Mouse (Mus musculus): ENCODE measurements around the gene Nbea. TPM values are rescaled to one million over a fixed set of nuclear protein-coding genes. Genes with fewer than 3 reads are reported as not detected.

Gene Nbea
- total RNA-seq, 2 experiments from 2014 or later, result 13.6 to 14.8 TPM

DNA sequence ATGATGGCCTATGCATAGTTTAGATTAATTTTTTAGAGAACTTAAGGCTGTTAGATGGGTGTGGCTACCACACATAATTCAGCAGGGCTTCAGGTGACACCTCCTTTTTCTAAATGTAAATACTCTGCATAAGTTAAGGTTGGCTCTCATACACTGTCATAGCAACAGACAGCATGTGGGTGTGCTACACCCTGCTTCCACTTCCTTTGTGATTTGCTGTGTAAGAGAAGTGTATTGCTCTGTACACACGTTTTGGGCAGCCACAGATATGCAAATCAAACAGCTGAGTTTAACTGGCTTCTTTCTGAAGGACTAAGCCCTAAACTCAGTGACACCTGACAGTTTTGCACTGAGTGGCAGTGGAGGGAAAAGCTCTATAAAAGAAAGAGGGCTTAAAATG lies 495.4 kb downstream of the Nbea start:
- intact Hi-C loops (cut with DNase I), result no loop called here
- no peak for DNase-seq (ENCODE audit: low spot score)

DNA sequence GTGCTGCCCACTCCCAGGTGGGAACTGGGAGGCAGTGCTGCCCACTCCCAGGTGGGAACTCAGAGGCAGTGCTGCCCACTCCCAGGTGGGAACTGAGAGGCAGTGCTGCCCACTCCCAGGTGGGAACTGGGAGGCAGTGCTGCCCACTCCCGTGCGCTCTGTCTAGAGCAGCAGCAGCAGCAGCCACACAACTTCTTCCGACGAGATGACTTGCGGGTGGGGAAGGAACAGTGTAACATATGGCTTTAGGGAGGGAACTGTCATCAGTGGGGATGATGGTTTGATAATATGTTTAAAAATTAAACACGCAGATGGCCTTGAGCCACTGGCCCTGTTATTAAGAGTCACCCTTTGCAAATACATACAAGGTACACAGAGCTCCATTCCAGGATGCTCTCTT lies 496.5 kb downstream of the Nbea start:
- intact Hi-C loops (cut with DNase I), result no loop called here
- DNase-seq (ENCODE audit: low spot score), result no peak

DNA sequence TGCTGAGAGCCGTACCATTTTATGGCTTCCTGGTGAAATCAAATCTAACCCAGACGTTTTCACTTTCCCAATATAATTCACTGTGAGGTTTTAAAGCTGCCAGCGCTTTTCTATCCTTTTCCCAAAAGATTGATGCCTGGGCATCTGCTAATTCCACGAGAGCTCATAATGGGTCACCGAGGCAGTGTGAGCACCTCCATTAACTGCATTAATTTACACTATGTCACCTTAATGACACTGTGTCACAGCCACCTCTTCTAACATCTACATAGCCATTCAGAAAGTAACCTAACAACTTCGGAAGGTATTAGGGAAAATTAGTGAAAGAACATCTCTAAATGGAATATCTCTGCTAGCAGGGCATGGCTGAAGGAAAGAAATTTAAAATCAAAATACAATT lies 497.9 kb downstream of the Nbea start:
- no peak for DNase-seq (ENCODE audit: low spot score)
- intact Hi-C loops (cut with DNase I), result no loop called here

DNA sequence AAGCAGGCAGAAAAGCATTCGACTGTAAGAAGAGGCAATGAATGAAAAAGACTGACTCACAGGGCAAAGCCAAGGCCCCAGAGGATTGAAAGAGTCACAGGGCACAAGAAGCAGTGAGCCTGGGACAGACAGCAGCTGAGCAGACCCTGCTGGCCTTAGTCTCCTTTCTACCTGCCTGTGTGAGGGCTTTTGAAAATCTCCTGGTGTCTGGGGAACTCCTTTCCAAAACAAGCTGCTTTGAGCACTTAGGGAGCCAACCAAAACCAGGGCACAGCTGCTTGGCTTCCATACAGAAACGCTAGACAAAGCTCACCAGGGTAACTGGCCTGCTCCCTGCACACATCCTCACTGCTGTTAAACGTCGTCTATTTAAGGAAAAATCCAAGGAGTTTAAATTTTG lies 498.6 kb downstream of the Nbea start:
- no peak for DNase-seq (ENCODE audit: low spot score)
- intact Hi-C loops (cut with DNase I), result no loop called here

DNA sequence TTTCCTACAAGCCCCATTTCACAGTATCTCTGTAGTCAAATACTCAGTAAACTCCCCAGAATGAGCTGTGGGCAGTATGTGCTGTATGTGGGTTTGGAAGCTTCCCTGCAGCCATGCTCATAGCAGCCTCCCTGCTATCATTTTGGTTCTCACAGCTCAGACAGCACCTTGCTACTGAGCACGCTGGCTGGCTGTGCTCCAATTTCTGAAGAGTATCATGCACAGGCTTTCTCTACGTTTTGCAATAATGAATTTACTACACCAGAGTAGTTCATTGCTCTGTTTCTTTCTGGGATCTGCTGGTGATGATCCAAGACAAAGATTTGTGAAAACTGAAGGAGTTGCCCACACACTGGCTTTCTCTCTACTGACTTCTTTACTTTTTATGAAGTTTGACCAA lies 505.8 kb downstream of the Nbea start:
- DNase-seq (ENCODE audit: low spot score), result no peak
- intact Hi-C loops (cut with DNase I), result no loop called here

DNA sequence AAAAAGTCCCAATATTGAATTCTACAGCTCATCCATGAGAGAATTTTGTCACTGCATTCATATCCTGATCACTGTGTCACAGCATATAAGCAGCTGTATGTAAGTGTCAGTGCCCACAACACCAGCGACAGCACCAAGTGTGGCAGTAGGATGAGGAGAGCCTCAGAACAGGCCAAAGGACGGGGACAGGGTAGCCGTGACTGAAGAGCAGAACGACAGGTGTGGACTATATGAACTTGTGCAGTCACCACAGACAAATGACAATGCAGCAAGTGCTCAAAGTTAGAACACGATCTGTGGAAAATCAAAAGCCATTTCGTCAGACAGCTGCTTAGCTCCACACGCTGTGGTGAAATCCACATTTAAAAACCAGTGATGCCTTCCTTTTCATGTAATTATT lies 509.3 kb downstream of the Nbea start:
- no peak for DNase-seq (ENCODE audit: low spot score)
- intact Hi-C loops (cut with DNase I), result no loop called here

DNA sequence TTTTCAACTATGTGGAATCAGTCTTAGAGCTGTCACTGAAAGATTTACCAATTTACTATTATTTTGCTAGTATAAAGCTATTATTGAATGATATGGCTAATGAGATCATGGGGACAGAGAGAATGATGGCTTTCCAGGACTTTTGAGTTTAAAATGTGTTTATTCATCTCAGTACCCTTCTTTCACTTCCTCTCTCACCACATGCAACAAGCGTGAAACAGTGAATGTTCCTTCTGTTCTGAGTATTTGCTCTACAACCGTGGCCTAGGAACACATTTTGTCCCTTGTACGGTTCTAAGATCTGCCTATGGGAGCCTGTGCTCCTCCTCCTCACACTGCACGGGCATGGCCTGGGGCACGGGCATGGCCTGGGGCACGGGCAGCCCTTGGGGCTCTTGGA lies 516.5 kb downstream of the Nbea start:
- no peak for DNase-seq (ENCODE audit: low spot score)
- intact Hi-C loops (cut with DNase I), result no loop called here

DNA sequence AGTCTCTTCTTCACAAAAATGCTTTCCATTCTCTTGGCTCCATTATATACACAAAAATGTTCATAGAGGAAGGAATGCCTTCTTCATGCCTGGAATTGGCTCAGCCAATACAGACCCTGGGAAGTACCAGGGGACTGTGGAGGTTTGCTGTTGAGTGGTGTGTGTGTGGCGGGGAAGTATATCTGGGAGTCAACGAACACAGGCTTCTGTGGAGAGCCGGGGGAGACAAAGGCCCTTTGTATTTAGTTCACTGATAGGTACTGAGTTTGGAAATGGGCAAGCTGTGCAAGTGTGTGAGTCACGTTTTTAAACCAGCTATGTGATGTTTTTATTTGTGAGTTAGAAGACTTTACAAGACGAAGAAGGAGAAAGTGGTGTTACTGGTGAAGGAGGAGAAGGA lies 517.6 kb downstream of the Nbea start:
- intact Hi-C loops (cut with DNase I), result no loop called here
- DNase-seq (ENCODE audit: low spot score), result no peak

DNA sequence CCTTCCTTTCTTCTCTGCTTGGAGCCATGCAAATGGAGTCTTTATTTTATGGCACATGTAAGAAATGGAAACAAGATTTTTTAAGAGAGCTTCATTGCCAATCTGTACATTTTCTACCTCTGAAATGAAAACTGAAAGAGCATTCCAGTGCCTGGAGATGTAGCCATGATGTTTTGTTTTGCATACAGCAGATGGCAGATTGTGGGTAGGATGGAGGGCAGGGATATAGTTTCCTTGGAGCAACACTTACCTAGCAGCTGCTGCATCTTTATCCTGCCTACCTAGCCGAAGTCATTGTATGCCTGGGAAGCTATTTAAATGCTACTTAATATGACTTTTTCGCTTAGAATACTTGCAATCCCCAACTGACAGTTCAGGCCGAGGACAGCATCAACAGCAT lies 518.8 kb downstream of the Nbea start:
- DNase-seq (ENCODE audit: low spot score), result no peak
- intact Hi-C loops (cut with DNase I), result no loop called here

DNA sequence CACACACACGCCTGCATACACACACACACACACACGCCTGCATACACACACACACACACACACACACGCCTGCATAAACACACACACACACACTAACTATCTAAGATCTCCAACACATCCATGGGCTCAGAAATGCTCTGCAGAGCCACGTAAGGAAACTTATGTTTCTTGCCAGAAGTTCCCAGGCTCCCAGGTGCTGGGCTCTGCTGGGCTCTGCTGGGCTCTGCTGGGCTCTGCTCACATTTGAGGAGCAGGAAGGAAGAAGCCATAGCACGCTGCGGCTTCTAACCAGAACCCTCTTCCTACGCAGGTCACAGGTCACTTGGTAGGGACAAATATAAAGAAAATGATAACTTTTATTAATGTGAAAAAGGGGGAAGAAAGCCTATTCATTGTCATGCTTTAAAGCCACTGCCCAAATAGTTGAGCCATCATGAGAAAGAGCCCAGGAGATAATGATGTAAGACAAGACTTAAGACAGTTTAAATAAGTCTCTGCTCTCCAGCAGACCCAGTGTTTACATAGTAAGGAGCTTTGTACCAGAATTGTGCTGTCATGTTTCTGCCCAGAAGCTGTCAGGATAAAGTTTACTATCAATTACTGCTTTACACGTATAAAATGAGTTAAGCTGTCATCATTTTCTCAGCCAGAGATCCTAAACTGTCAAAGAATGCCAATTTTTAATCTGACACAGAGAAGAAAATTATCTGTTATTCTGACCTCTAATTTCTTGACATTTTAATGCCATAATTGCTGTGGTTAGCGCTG lies 521.6 kb downstream of the Nbea start:
- intact Hi-C loops (cut with DNase I), result no loop called here
- no peak for DNase-seq (ENCODE audit: low spot score)

DNA sequence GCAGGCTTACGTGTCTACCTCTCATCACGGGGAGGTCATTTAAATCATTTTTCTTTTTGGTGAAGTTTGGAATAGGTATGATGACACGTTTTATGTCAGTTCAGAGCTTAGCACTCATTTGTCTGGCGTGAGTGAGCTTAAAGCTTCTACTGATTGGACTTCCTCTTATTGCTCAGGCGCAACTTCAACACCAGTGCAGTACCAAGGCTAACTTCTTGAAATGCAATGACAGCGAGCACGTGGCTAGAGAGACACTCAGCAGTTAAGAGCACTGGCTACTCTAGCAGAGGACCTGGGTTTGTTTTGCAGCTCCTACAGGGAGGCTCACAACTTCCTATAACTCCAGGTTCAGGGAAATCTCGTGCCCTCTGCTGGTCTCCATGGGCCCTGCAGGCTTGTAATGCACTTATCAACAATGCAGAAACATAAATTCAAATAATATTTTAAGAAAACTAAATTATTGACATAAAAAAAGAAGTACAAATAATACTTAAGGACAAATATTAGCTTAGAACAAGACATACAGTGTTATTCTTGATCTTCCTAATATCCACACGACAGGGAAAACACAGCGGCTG lies 523.2 kb downstream of the Nbea start:
- no peak for DNase-seq (ENCODE audit: low spot score)
- intact Hi-C loops (cut with DNase I), result no loop called here

DNA sequence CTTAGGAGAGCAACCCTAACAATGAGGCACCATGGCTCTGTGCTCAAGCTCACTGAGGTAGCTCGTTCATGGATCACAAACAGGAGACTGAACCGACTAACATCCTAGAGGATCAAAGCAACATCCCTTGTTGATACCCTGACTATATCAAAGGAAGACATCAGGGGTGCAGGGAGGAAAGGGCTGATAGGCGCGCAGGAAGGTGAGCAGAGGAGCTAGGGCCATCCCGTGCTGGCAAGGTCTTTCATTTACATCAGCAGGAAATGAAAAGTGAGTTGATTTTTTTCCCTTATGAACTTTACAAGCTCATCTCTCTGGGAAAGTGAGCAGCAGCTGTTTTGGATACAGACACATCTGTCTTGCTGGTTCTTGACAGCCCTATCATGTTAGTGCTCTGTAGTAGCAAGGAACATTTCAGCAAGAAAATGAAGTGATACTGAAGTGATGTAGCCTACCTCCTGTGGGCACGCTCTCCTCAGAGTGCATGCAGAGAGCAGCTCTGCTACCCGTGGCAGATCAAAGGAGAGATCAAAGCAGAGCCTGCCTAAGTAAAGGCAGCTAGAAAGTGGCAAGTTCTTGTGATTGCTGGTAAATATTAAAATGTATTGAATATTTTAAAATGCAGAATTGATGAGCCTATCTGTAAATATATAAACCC lies 523.8 kb downstream of the Nbea start:
- DNase-seq (ENCODE audit: low spot score), result no peak
- intact Hi-C loops (cut with DNase I), result no loop called here

DNA sequence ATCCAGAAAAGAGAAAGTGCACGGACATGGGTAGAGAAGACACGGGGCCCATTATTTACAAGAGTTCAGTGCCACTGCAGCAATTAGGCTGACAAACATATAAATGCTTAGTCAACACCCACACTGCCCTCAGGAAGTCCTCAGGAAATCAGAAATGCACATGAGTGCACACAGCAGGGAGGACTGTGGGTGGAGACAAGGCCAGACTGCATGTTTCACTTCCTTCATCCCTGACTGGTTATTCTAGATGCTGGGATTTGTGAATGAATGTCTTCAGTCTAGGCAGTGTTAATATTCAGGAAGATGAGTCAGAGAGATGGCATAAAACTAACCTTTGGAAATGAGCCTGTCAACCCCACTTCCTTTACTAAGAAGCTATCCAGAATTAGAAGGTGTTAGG lies 531.2 kb downstream of the Nbea start:
- DNase-seq (ENCODE audit: low spot score), result no peak
- intact Hi-C loops (cut with DNase I), result no loop called here

DNA sequence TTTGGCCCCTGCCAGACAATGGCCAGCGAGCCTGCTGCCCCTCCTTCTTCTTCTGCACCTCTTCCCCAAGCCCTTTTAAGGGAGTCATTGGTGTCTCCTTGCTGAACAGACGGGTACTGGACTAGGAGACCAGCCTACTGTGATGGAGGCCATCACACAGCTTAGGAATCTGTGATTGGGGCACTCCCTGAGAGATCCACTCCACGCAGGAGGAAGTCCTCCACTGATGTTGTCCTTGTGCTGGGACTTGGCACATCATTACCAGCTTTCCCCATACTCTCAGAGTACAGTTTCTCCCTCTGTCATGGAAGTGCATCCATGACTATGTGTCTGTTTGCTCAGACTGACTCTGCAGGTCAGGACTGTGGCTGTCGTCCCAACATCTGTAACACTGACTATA lies 531.6 kb downstream of the Nbea start:
- intact Hi-C loops (cut with DNase I), result no loop called here
- no peak for DNase-seq (ENCODE audit: low spot score)

DNA sequence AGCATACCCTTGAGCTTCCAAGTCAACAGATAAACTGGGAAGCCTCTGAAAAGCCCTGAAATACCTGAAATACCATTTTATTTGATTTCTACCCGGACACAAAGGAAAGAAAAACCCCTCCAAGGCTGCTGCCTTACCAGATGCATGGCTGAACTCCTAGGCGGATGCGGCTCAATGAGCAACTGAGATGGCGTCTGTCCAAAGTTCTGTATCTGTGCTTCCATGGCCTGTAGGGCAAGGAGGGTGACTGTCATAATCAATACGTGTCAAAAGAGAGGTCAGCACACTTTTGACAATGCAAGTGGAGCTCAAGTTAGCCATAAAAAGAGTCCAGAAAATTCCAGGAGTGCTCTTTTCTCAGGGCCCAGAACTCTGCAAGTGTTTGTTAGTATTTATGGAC lies 534.0 kb downstream of the Nbea start:
- intact Hi-C loops (cut with DNase I), result no loop called here
- no peak for DNase-seq (ENCODE audit: low spot score)

DNA sequence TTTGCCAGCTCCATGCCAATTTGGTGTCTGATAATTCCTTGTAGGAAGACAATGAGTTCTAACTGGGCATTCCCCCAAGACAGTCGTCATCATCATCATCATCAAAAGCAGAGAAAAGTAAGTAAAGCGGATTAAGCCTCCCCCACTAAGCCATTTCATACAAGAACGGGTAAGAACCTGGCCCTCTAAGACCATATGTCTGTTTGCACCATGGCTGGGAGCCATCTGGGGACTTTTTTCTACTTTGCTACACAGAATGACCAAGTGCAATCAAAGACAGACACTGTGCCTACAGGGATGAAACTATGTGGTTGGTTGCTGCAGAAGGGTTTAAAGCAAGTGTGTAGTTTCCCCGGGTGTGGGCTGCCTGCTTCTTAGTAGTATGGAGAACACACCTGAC lies 535.2 kb downstream of the Nbea start:
- DNase-seq (ENCODE audit: low spot score), result no peak
- intact Hi-C loops (cut with DNase I), result no loop called here

DNA sequence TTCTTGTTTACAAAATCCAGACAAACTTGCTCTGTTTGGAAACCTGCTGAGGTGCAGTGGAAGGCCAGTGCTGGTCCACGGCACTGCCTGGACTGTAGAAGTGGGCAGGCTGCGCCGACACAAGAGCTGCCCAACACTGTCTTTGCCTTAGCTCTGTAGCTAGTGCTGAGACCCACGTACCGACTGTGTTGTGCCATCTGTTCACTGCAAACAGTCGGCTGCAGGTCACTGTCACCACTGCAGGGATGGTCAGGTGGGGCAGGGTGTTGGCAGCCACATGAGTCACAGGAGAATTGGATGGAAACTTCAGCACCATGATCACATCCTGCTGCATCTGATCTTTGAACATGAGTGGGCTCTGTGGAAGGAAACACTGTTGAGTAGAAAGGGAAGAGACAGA lies 536.3 kb downstream of the Nbea start:
- intact Hi-C loops (cut with DNase I), result no loop called here
- DNase-seq (ENCODE audit: low spot score), result no peak

DNA sequence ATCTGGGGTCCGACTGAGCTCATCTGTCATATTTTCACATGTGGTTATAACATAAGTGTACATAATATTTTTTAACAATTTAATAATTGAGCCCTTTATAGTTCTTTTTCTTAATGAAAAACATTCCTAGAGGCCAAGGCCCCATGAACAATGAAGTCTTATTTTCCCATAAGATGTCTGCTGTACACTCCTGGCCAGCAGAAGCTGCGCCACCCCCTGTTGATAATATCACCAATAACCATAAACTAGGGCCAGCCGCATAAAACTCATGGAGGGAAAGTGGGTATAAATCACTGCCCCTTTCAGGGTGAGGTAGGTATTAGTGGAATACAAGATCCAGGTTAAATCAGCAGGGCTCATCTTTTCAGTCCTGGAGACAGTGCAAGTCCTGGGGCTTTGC lies 537.1 kb downstream of the Nbea start:
- no peak for DNase-seq (ENCODE audit: low spot score)
- intact Hi-C loops (cut with DNase I), result no loop called here

DNA sequence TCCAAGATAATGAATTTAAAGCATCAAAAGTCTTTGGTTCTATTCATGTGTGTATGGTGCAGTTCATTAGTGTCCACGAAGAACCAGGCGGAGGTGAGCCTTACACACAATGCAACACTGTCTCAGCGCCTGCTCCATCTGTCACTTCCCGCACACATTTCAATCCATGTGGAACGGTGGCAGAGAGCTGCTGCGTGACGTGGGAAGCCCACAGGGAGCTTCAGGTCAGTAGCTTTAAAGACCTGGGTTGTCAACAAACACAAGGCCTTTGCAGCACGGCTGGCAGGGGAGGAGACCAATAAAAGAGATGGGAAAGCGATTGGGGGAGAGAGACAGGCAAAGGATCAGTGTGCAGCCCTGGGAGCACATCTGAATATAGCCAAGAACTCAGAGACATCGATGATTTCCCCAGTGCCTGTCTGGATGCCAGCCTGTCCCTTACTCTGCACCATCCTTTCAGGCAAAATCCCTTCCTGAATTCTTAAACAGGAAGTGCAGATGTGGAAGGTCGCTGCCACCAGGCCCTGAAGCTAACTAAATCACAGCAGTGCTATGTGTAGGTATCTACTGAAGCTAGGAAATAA lies 539.4 kb downstream of the Nbea start:
- DNase-seq (ENCODE audit: low spot score), result no peak
- intact Hi-C loops (cut with DNase I), result no loop called here

DNA sequence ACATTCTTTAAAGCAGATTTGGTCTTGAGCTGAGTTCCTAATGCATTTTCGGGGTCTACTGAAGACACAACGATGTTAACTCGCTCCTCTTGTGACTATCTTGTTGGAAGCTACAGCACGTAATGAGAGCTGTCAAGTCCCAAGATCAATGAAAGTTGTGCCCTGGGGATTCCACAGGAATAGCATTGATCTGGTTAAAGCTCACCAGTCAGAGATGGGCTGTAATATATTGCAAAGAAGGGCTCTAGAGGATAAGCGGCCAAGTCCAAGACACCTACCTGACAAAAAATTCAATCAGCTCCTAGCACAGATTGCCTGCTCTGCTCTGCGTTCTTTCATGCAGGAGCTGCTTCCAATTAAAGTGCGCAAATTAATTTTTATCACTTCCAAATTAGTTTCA lies 545.8 kb downstream of the Nbea start:
- intact Hi-C loops (cut with DNase I), result no loop called here
- no peak for DNase-seq (ENCODE audit: low spot score)

DNA sequence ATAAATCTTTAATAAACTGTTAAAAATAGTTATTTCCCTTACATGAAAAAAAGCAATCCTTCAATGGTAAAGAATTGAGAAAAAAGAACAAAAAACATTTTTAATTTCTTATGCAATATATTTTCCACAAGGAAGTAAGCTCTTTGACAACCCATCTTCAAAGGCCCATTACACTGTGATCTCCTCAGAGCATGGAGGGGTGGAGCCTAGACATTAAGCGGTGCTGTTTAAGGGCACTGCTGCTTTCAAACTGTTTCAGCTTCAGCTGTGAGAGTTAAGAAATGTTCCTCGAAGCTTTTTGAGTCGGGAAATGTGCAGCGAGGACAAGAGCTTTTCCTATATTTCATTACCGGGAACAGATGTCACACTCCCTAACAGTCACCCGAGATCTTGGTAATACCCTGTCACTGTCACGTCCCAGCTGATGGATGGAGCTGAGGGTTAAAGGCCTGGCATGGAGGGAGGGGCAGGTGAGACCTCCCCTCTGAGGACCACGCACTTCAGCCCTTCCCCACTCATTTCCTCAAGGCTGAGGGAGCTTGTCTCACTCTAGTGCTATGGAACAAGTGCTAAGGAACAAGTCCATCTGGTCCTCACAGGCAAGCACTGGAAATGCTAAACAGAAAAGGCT lies 547.8 kb downstream of the Nbea start:
- DNase-seq (ENCODE audit: low spot score), result no peak
- intact Hi-C loops (cut with DNase I), result no loop called here

Data from heart, postnatal 25 days (tissue).